In the genomic region with DNA sequence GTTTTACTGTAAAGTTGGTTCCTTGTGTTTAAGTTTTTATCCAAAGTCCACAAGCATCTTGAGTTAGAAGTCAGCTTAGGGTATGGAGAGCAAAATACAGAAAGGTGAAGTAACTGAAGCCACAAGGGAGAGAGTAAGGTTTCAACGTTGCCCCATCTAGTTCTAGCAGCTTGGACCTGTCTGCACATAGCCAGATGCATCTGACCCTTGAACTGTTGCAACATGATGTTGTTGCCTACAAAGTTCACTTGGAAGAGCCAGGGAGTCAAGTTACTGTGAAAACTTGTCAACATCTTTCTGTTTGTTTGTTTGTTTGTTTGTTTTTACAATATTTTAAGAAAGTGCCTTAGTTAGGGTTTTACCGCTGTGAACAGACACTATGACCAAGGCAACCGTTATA, we compare ENCODE assay signal across 25 mouse cellular contexts. TPM values are rescaled to one million over a fixed set of nuclear protein-coding genes. Genes with fewer than 3 reads are reported as not detected.
DNase-seq lines count a peak whose midpoint lies in the region; ATAC-seq and TF ChIP-seq lines count a peak whose summit lies in the region.
"Had no signal": no experiment of that assay in that cellular context is flagged by ENCODE, and none has a peak within 500 bp of the region (broad histone marks: within the 10 kb centered on the region; RNA-seq: fewer than 3 reads in every experiment).

No protein-coding gene starts in this region.

- WGBS in liver, adult 2 months = 55% methylated on average over 3 of the region's 3 CpGs
- WGBS in liver, postnatal 0 days (ENCODE audit: insufficient replicate concordance) = 72% methylated on average over 3 of the region's 3 CpGs

- no peaks in the 10 kb centered on the region for H3K79me2 ChIP-seq in liver, adult 2 months (ENCODE audit: control insufficient read depth, insufficient read depth, low read length)

- no peak overlapping the region for H3K27ac ChIP-seq in liver, adult 2 months (replicated peaks; ENCODE audit: insufficient read depth, low read depth, low read length)
- no peak overlapping the region for H3K27ac ChIP-seq in liver, postnatal 0 days (ENCODE audit: low read depth)
- H3K27ac ChIP-seq: embryonic facial prominence, embryonic 10.5 days; embryonic facial prominence, embryonic 12.5 days; forebrain, embryonic 13.5 days; forebrain, embryonic 15.5 days had no signal

- H3K9ac ChIP-seq in liver, adult 2 months (ENCODE audit: low read depth, low read length) = no peak overlapping the region
- no peak overlapping the region for H3K9ac ChIP-seq in liver, postnatal 0 days (replicated peaks)
- H3K9ac ChIP-seq: embryonic facial prominence, embryonic 12.5 days; forebrain, embryonic 13.5 days; forebrain, embryonic 15.5 days had no signal

- no peaks in the 10 kb centered on the region for H3K36me3 ChIP-seq in liver, adult 2 months (ENCODE audit: control insufficient read depth, insufficient read depth, low read length)
- no peaks in the 10 kb centered on the region for H3K36me3 ChIP-seq in liver, postnatal 0 days (replicated peaks; ENCODE audit: insufficient read depth, low read length)
- H3K36me3 ChIP-seq: embryonic facial prominence, embryonic 10.5 days; embryonic facial prominence, embryonic 12.5 days; forebrain, embryonic 15.5 days; G1E had no signal

- peak; percentile 2 for DNase-seq in heart, adult 11 months
- no peak for DNase-seq in heart, adult 9 months (ENCODE audit: low spot score in 2 of 2)
- DNase-seq in kidney, adult 9 months = peak; percentile 10
- DNase-seq in kidney, postnatal 14 days = no peak
- DNase-seq in liver, adult 2 months (ENCODE audit: extremely low read depth, low read depth, low spot score) = peak; percentile 93
- DNase-seq in liver, postnatal 0 days = no peak
- DNase-seq: adrenal gland, adult 8-10 months; adrenal gland, postnatal 14 days; adrenal gland, postnatal 36 days; B cell, adult 2 months; cerebellum, adult 11-12 months; cerebellum, adult 2 months; cerebellum, adult 9-10 months; cerebellum, postnatal 10 days; cerebellum, postnatal 25 days had no signal

- H3K27me3 ChIP-seq in liver, adult 2 months (ENCODE audit: control insufficient read depth, insufficient read depth, low read length) = no peaks in the 10 kb centered on the region
- no peaks in the 10 kb centered on the region for H3K27me3 ChIP-seq in liver, postnatal 0 days (ENCODE audit: insufficient read depth, low read length)
- H3K27me3 ChIP-seq: CH12.LX; embryonic facial prominence, embryonic 12.5 days; forebrain, embryonic 13.5 days; forebrain, embryonic 15.5 days; Patski had no signal

- no peak for ATAC-seq in liver, postnatal 0 days
- ATAC-seq: activated CD4-positive, CD25-positive, alpha-beta regulatory T cell, adult 4 months; CD4-positive, CD25-positive, alpha-beta regulatory T cell, adult 4 months; forebrain, embryonic 13.5 days; forebrain, embryonic 15.5 days; Patski had no signal

- peaks cover 3% of the 10 kb centered on the region; the same call in 1 of the 2 replicates for H3K4me1 ChIP-seq in liver, adult 2 months (ENCODE audit: control insufficient read depth, insufficient read depth, low read length)
- no peaks in the 10 kb centered on the region for H3K4me1 ChIP-seq in liver, postnatal 0 days (ENCODE audit: insufficient read depth)
- H3K4me1 ChIP-seq: embryonic facial prominence, embryonic 10.5 days; embryonic facial prominence, embryonic 12.5 days; forebrain, embryonic 13.5 days had no signal

- no peak overlapping the region for H3K4me3 ChIP-seq in liver, adult 2 months (ENCODE audit: insufficient read depth, low read depth, low read length)
- H3K4me3 ChIP-seq in liver, postnatal 0 days (ENCODE audit: low read depth, low read length) = no peak overlapping the region
- H3K4me3 ChIP-seq: embryonic facial prominence, embryonic 10.5 days; embryonic facial prominence, embryonic 12.5 days; forebrain, embryonic 13.5 days; forebrain, embryonic 15.5 days had no signal

- TF ChIP-seq CTCF in liver, adult 2 months (IDR thresholded peaks at IDR 0.05; ENCODE audit: low read depth, low read length) = no peak
- TF ChIP-seq CTCF in liver, postnatal 0 days (IDR thresholded peaks at IDR 0.05; ENCODE audit: low read depth) = no peak

- TF ChIP-seq POLR2A in liver, adult 2 months (IDR thresholded peaks at IDR 0.05; ENCODE audit: extremely low read depth, insufficient read depth, low read length) = no peak

- no peaks in the 10 kb centered on the region for H3K9me3 ChIP-seq in liver, postnatal 0 days (ENCODE audit: low read length)
- H3K9me3 ChIP-seq: embryonic facial prominence, embryonic 10.5 days; embryonic facial prominence, embryonic 12.5 days; forebrain, embryonic 13.5 days; forebrain, embryonic 15.5 days had no signal

- H3K4me2 ChIP-seq in liver, postnatal 0 days (ENCODE audit: low read depth, low read length) = no peak overlapping the region
- H3K4me2 ChIP-seq: embryonic facial prominence, embryonic 12.5 days; forebrain, embryonic 13.5 days; forebrain, embryonic 15.5 days had no signal

- no peak for TF ChIP-seq EP300 in liver, postnatal 0 days (IDR thresholded peaks at IDR 0.05; ENCODE audit: low read depth)

RNA-seq across cellular contexts. Expression of gene Sorcs3, which starts 40.5 kb away (rescaled TPM):
- 0.09 and 0.20 TPM in 2 replicates for total RNA-seq in liver, adult 2 months (2014; rRNA removed)
- polyA plus RNA-seq in liver, adult 2 months (2012; rRNA removed) = 0.04 TPM in 1 of 2 replicates, not detected in the other
- 0.06 TPM in 1 of 2 replicates, not detected in the other for polyA plus RNA-seq in liver, postnatal 0 days (2015; fragmentation: Nextera tagmentation; extraction: Ambion mirVana)
- total RNA-seq: adrenal gland, adult 18-20 months; adrenal gland, postnatal 14 days; adrenal gland, postnatal 36 days; CH12.LX; G1E had no signal
- polyA plus RNA-seq: activated CD4-positive, CD25-positive, alpha-beta regulatory T cell, adult 4 months; CD4-positive, CD25-positive, alpha-beta regulatory T cell, adult 4 months; G1E had no signal

Comparison
In these comparisons a context has a peak if more than half of its experiments do, and no peak if none do; other contexts are left out.
1. DNase-seq: peak in heart, adult 11 months (single experiment), kidney, adult 9 months (single experiment) and liver, adult 2 months (single experiment); none in heart, adult 9 months (0 of 2), kidney, postnatal 14 days (single experiment) and liver, postnatal 0 days (single experiment).